Mouse (Mus musculus) hindbrain, postnatal 0 days (tissue): Measurements from ENCODE around the gene Snai3. TPM values are rescaled to one million over a fixed set of nuclear protein-coding genes. Genes with fewer than 3 reads are reported as not detected.
A peak's percentile ranks its signal among the peaks of the same experiment; 100 is the strongest.

Source experiments
- ATAC-seq: fragments of 200-750 bp; cut with Nextera tagmentation; 2 replicates; pipeline ENCODE4 v1.8.0; 2017; ENCODE audit warnings: mild to moderate bottlenecking, moderate TSS enrichment, moderate library complexity
- DNase-seq: peaks from one replicate; pipeline ENCODE4 v3.0.0-alpha.2; 2015; ENCODE audit warnings: low spot score
- H3K27ac ChIP-seq: fragments of 300-500 bp; sonication (generic); 2 replicates; pipeline ENCODE4 v1.5.1; 2014; ENCODE audit warnings: mild to moderate bottlenecking
- H3K27me3 ChIP-seq: fragments of 300-500 bp; sonication (generic); 2 replicates; pipeline ENCODE4 v1.6.1; 2014; ENCODE audit warnings: low read length, mixed read lengths; ENCODE audit not compliant: insufficient read depth
- H3K36me3 ChIP-seq: fragments of 300-500 bp; sonication (generic); 2 replicates; pipeline ENCODE4 v1.6.1; 2014; ENCODE audit warnings: low read length, mixed read lengths; ENCODE audit not compliant: insufficient read depth
- H3K4me1 ChIP-seq: fragments of 300-500 bp; sonication (generic); 2 replicates; pipeline ENCODE4 v1.6.1; 2014; ENCODE audit warnings: antibody characterized with exemption, low read length, mixed read lengths; ENCODE audit not compliant: insufficient read depth
- H3K4me2 ChIP-seq: fragments of 300-500 bp; sonication (generic); 2 replicates; pipeline ENCODE4 v1.6.1; 2014; ENCODE audit warnings: low read depth, mild to moderate bottlenecking, low read length, moderate library complexity, mixed read lengths
- H3K4me3 ChIP-seq: fragments of 300-500 bp; sonication (generic); 2 replicates; pipeline ENCODE4 v1.5.1; 2014; ENCODE audit warnings: low read length
- H3K9ac ChIP-seq: fragments of 300-500 bp; sonication (generic); replicated peaks from 2 replicates; pipeline ENCODE4 v1.6.1; 2014; ENCODE audit warnings: mild to moderate bottlenecking, low read length, moderate library complexity, mixed read lengths
- H3K9me3 ChIP-seq: fragments of 300-500 bp; sonication (generic); 2 replicates; pipeline ENCODE4 v1.6.1; 2016; ENCODE audit warnings: low read length, mixed read lengths
- CTCF ChIP-seq: IDR thresholded peaks from 2 replicates; pipeline ENCODE4 v1.5.1; 2016; ENCODE audit warnings: antibody characterized with exemption, control low read depth, low read depth
- whole genome bisulfite sequencing: fragments of 180-500 bp; shearing (Covaris S2); extraction: QIAGEN DNeasy Blood & Tissue Kit; methylation state at CpG from one replicate; pipeline ENCODE4 v1.1.7; 2014; 5-methylcytosine and 5-hydroxymethylcytosine counted together
- polyA plus RNA-seq: library from polyadenylated mRNA; unstranded; fragments of >200 nt; fragmentation: Nextera tagmentation; extraction: Ambion mirVana; gene quantifications from 2 replicates; pipeline ENCODE4 v1.2.1, GENCODE M21; 2015
- total RNA-seq: library from RNA; depleted of rRNA; stranded (reverse); fragments of >200 nt; gene quantifications from 2 replicates; pipeline ENCODE4 v1.2.3, GENCODE M21; 2014; rRNA removed

Snai3 gene
- total RNA-seq (not detected in 2 replicates), polyA plus RNA-seq (not detected in 2 replicates)

- DNase-seq (peak; percentile 26), ATAC-seq (peak; percentile 71)
- H3K4me2 ChIP-seq, result peak within 1 kb of the TSS; percentile 61
- H3K4me3 ChIP-seq, result peak within 1 kb of the TSS; percentile 34
- H3K27me3 ChIP-seq, result peaks cover 7% of the 10 kb centered on the region
- 0 out of 2 replicates have a peak within 1 kb of the TSS, but pooled peaks have one; percentile 21 for H3K9ac ChIP-seq
- no peaks in the 10 kb centered on the region for H3K4me1 ChIP-seq
- H3K27ac ChIP-seq, result no peak within 1 kb of the TSS
- WGBS, result 3% methylated on average over 55 of the region's 56 CpGs
- H3K36me3 ChIP-seq, result 0 out of 2 replicates have a peak, but pooled peaks cover 6% of the 10 kb centered on the region
- H3K9me3 ChIP-seq, result no peaks in the 10 kb centered on the region
- TF ChIP-seq CTCF, result no peak
Observed at GRCm38 (mm10) chr8:122460524-122461472, at the start of gene Snai3. Gene Snai3 (minus strand): TSS chr8:122460733.

- DNase-seq (peak; percentile 89), ATAC-seq (peak; percentile 34; the same call in 1 of the 2 replicates)
- H3K9me3 ChIP-seq, result no peaks in the 10 kb centered on the region
- H3K27ac ChIP-seq, result no peak overlapping the region
- no peak overlapping the region for H3K4me2 ChIP-seq
- H3K36me3 ChIP-seq, result no peaks in the 10 kb centered on the region
- no peak overlapping the region for H3K9ac ChIP-seq
- no peaks in the 10 kb centered on the region for H3K27me3 ChIP-seq
- H3K4me3 ChIP-seq, result no peak overlapping the region
- whole genome bisulfite sequencing, result 35% methylated on average over 10 of the region's 10 CpGs
- peak; percentile 94 for TF ChIP-seq CTCF
- no peaks in the 10 kb centered on the region for H3K4me1 ChIP-seq
Observed at GRCm38 (mm10) chr8:122500856-122501255, 40.3 kb upstream of the Snai3 start.

- H3K27ac ChIP-seq, result no peak overlapping the region
- peak; percentile 46 for TF ChIP-seq CTCF
- H3K4me3 ChIP-seq, result no peak overlapping the region
- no peaks in the 10 kb centered on the region for H3K27me3 ChIP-seq
- DNase-seq, result no peak
- H3K9ac ChIP-seq, result no peak overlapping the region
- ATAC-seq, result no peak
- no peaks in the 10 kb centered on the region for H3K9me3 ChIP-seq
- H3K4me1 ChIP-seq, result no peaks in the 10 kb centered on the region
- no peak overlapping the region for H3K4me2 ChIP-seq
- H3K36me3 ChIP-seq, result no peaks in the 10 kb centered on the region
- 67% methylated on average over 17 of the region's 17 CpGs for whole genome bisulfite sequencing
Observed at GRCm38 (mm10) chr8:122497912-122498311, 37.4 kb upstream of the Snai3 start.

- Histone ChIP-seq H3K36me3 (no peaks in the 10 kb centered on the region), H3K27ac (no peak overlapping the region), H3K4me3 (no peak overlapping the region), H3K4me2 (no peak overlapping the region), H3K27me3 (no peaks in the 10 kb centered on the region), H3K4me1 (no peaks in the 10 kb centered on the region), H3K9me3 (no peaks in the 10 kb centered on the region), H3K9ac (no peak overlapping the region)
- no peak for TF ChIP-seq CTCF
- 80% methylated on average over 12 of the region's 12 CpGs for WGBS
- ATAC-seq, result no peak
- no peak for DNase-seq
Observed at GRCm38 (mm10) chr8:122497016-122497734, 36.6 kb upstream of the Snai3 start.

GRCm38 (mm10) chr8:122488387-122488786 lies 27.9 kb upstream of the Snai3 start:
- 65% methylated on average over 9 of the region's 9 CpGs for WGBS
- no peak overlapping the region for H3K4me3 ChIP-seq
- H3K4me2 ChIP-seq, result no peak overlapping the region
- no peak overlapping the region for H3K9ac ChIP-seq
- H3K9me3 ChIP-seq, result no peaks in the 10 kb centered on the region
- no peak overlapping the region; the same call in 1 of the 2 replicates for H3K27ac ChIP-seq
- H3K36me3 ChIP-seq, result peaks cover 11% of the 10 kb centered on the region
- no peak for TF ChIP-seq CTCF
- no peaks in the 10 kb centered on the region for H3K27me3 ChIP-seq
- H3K4me1 ChIP-seq, result no peaks in the 10 kb centered on the region
- DNase-seq (peak; percentile 48), ATAC-seq (no peak)

GRCm38 (mm10) chr8:122484831-122485230 lies 24.3 kb upstream of the Snai3 start:
- H3K9ac ChIP-seq, result no peak overlapping the region
- H3K4me2 ChIP-seq, result no peak overlapping the region
- DNase-seq (no peak), ATAC-seq (no peak)
- H3K9me3 ChIP-seq, result no peaks in the 10 kb centered on the region
- H3K4me3 ChIP-seq, result no peak overlapping the region
- peaks cover 35% of the 10 kb centered on the region for H3K36me3 ChIP-seq
- WGBS, result 88% methylated on average over 12 of the region's 12 CpGs
- no peaks in the 10 kb centered on the region for H3K27me3 ChIP-seq
- no peak for TF ChIP-seq CTCF
- no peak overlapping the region for H3K27ac ChIP-seq
- no peaks in the 10 kb centered on the region for H3K4me1 ChIP-seq
